Mouse (Mus musculus) brain, embryonic 14.5 days (tissue): ENCODE data around the gene Fam155a. TPM values are rescaled to one million over a fixed set of nuclear protein-coding genes. Genes with fewer than 3 reads are reported as not detected.
"Not testable (repeated sequence)": the region's sequence is repeated elsewhere in the genome, so short reads cannot be mapped to it uniquely, and the experiment has no call there.

Experiments
- DNase-seq: peaks from one replicate; pipeline ENCODE4 v3.0.0-alpha.2; 2011; ENCODE audit warnings: low read depth
- CTCF ChIP-seq: fragments of 200-500 bp; IDR thresholded peaks from 2 replicates; pipeline ENCODE4 v1.5.1; 2012; ENCODE audit warnings: inconsistent platforms, mild to moderate bottlenecking, moderate library complexity, borderline replicate concordance; ENCODE audit not compliant: insufficient read depth, insufficient read length; ENCODE audit errors: extremely low read depth
- POLR2A ChIP-seq: fragments of 200-500 bp; IDR thresholded peaks from 2 replicates; pipeline ENCODE4 v1.6.1; 2012; ENCODE audit warnings: mild to moderate bottlenecking, inconsistent platforms, borderline replicate concordance; ENCODE audit not compliant: poor library complexity, insufficient read depth, insufficient read length, severe bottlenecking; ENCODE audit errors: extremely low read depth
- polyA plus RNA-seq: library from polyadenylated mRNA; depleted of rRNA; stranded (reverse); fragments of >200 nt; gene quantifications from 2 replicates; pipeline ENCODE4 v1.2.3, GENCODE M21; 2012

The Fam155a gene
- polyA plus RNA-seq, 1 experiment, result 46.6 TPM

DNA sequence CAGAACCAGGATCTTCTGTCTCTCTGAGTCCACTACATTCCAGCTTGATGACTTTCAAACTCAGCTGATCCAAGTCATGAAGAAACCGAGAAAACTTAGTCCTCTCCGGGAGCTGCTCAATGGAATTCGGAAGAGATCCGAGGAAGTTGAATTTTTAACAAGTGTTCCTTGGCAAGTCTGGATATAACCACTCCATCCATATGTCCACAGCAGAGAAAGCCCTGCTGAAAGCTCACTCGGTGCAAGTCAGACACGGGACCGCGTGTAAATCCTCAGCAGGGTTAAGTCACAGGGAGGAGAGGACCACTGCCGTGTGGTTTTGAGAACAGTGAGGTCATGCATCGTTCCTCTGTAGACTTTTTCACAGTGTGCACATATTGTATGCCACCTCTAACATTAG, 5.9 kb upstream of the Fam155a start:
- no peak for TF ChIP-seq CTCF
- TF ChIP-seq POLR2A, result no peak
- no peak for DNase-seq

DNA sequence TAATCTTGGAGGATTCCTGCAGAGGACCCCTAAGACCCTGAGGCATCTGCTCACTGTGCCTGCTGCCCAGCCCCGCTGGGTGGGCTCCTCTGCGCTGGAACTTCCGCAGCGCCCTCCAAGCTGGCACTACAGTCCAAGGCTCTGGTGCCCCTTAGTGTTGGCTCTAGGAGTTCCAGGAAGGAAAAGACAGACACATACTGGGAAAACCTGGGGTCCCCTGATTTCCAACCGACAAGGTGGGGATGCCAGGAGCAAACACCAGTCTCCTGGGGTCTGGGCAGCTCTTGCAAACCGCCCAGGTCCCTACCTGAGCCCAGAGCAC, 1.5 kb upstream of the Fam155a start:
- peak; percentile 87 for DNase-seq
- peak; percentile 28; the same call in 1 of the 2 replicates for TF ChIP-seq POLR2A
- peak; percentile 71; the same call in 1 of the 2 replicates for TF ChIP-seq CTCF

- peak; percentile 3; the same call in 1 of the 2 replicates for TF ChIP-seq CTCF
- TF ChIP-seq POLR2A, result no peak; the same call in 1 of the 2 replicates
- DNase-seq, result peak; percentile 73
Observed at GRCm38 (mm10) chr8:9771606-9772518, 901 bp upstream of the Fam155a start.

DNA sequence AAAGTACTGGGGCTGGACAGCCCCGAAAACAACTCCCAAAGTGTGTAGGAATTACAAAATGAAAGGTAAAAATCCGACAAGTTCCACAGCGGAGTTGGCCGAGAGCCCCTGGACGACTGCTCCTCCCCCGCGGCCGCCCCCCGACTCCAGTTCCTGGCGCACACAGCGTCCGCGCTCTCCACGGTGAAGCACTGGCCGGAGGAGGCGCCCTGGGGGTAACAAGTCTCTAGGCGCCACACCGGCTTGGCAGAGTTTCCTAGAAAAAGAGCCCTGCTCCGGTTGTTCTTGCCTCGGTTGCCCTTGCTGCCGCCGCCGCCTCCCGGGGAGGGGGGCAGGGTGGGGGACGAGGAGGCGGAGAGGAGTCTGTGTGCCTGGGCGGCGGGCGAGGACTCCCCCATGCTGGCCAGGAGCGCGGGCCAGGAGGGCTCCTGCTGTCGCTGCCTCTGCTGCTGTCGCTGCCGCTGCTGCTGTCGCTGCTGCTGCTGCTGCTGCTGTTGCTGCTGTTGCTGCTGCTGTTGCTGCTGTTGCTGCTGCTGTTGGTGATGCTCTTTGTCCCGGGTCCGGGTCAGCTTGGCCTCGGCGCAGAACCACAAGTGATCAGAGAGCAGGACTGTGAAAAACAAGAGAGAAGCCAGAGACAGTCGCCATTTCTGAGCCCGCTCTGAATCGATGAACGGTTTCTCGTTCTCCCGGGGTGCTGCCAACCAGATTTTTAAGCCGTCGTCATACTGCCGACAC, 531 bp downstream of the Fam155a start:
- TF ChIP-seq CTCF (no peak), POLR2A (no peak)
- no peak for DNase-seq

DNA sequence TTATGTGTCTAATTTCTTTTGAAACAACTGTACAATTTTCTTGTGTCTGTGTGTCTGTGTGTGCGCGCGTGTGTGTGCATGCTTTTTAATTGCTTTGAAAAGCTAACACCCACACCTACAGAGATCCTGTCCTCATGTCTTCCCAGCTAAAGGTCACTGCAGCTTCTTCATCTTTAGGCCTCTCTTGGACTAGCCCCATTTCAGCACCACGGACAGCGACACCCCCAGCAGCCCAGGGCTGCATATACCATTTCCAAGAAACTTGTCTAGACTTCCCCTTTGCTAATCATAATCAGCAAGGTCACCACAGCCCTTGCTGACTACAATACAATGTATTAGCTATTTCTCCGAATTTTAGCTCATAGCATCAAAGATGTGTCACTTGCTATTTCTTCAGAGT, 1.9 kb downstream of the Fam155a start:
- DNase-seq, result peak; percentile 54
- TF ChIP-seq CTCF (no peak), POLR2A (no peak)

DNA sequence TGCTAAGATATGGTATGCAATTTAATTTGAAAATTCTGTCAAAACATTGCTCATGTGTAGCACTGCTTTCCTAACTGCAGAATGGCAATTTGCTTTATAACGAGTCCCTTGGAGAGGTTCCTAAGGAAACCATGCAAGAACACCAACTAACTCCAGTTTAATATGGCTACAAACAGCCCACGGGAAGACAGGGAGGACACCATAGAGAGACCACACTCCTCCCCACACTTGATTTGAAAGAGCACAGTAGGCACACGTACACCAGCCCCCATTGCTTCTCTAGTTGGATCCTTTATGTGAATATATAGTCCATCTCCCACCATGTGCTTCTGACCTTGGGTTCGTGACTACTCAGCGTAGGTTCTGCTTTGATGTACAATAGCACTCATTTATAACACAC, 35.8 kb downstream of the Fam155a start:
- no peak for TF ChIP-seq CTCF
- TF ChIP-seq POLR2A, result no peak
- peak; percentile 16 for DNase-seq

GRCm38 (mm10) chr8:9709791-9710190, 61.2 kb downstream of the Fam155a start:
- no peak for TF ChIP-seq CTCF
- TF ChIP-seq POLR2A, result no peak
- no peak for DNase-seq

DNA sequence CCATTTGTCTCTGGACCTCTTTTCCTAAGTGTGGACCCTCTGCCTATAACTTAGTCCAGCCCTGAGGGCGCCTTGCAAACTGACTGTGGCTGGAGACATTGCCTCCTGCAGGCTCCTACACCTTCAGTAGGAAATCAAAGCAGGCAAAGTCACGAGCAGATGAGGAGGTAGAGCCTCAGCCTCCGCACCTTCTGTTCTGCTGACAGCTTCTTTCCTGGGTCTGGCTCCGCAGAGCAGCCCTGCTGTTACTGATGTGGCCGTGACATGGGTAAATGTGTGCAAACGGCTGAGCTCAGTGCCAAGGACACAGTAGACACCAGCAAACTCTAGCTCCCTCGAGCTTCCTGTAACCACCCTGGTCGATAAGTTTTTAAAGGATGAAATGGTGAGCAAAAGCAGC, 63.5 kb downstream of the Fam155a start:
- TF ChIP-seq POLR2A, result no peak
- no peak for TF ChIP-seq CTCF

DNA sequence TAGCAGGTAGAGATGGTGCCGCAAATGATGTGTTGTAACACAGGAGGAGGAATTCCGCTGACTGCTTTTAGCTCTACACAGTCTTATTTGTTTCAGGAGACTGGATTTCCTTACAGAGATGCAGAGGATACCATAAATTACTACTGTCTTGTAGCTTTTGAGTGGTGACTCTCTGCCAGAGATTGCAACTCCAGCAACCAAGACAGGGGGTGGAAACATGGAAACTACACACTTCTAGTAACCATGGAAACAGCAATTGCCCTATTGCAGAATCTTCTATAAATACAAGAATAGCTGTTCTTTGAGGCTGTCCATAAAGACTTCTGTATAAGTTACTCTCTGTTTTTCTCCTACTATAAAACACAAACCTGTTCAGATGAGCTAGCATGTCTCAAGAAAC, 76.2 kb downstream of the Fam155a start:
- TF ChIP-seq POLR2A, result no peak
- TF ChIP-seq CTCF, result no peak
- peak; percentile 41 for DNase-seq

More for the DNA sequence above, 63.5 kb downstream of the Fam155a start:
- no peak for DNase-seq

GRCm38 (mm10) chr8:9692370-9692769, 78.6 kb downstream of the Fam155a start:
- DNase-seq, result peak; percentile 20
- TF ChIP-seq POLR2A (no peak), CTCF (no peak)

GRCm38 (mm10) chr8:9660014-9660413, 110.9 kb downstream of the Fam155a start:
- DNase-seq, result not testable (repeated sequence)

DNA sequence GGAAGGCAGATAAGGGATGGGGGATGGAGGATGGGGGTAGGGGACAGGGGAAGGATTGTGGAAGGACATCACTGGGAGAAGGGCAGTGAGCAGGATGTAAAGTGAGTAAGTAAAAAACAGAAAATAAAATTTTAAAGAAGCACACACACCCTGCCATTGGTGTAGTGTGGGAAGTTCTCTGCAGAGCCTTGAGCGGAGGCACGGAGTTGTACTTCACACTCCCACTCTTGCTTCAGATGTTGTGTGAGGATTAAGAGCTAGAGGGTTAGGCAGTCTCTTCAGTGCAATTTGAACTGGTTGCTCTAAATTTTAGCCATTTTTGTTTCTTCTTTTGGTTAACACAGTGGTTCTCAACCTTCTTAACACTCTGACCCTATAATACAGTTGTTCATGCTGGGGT, 114.1 kb downstream of the Fam155a start:
- DNase-seq, result no peak
- TF ChIP-seq CTCF (no peak), POLR2A (no peak)

- TF ChIP-seq CTCF, result no peak
- TF ChIP-seq POLR2A, result no peak
- no peak for DNase-seq
Observed at GRCm38 (mm10) chr8:9654826-9655225, 116.1 kb downstream of the Fam155a start.
